Mouse (Mus musculus): ENCODE measurements around the gene Asb5. TPM values are rescaled to one million over a fixed set of nuclear protein-coding genes. Genes with fewer than 3 reads are reported as not detected.
"Not testable (repeated sequence)": the region's sequence is repeated elsewhere in the genome, so short reads cannot be mapped to it uniquely, and the experiment has no call there.

The Asb5 gene
- total RNA-seq, 1 experiment from 2014 or later, result 1.2 TPM

GRCm38 (mm10) chr8:54603440-54603839 lies 74.1 kb downstream of the Asb5 start:
- ATAC-seq (ENCODE audit: extremely low read depth, insufficient number of reproducible peaks, low FRiP score, poor library complexity, severe bottlenecking), result no peak

- ATAC-seq (ENCODE audit: extremely low read depth, insufficient number of reproducible peaks, low FRiP score, poor library complexity, severe bottlenecking), result no peak
Observed at GRCm38 (mm10) chr8:54609336-54609735, 80.0 kb downstream of the Asb5 start.

GRCm38 (mm10) chr8:54610238-54610637 lies 80.9 kb downstream of the Asb5 start:
- no peak for ATAC-seq (ENCODE audit: extremely low read depth, insufficient number of reproducible peaks, low FRiP score, poor library complexity, severe bottlenecking)

- not testable (repeated sequence) for ATAC-seq (ENCODE audit: extremely low read depth, insufficient number of reproducible peaks, low FRiP score, poor library complexity, severe bottlenecking)
Observed at GRCm38 (mm10) chr8:54616710-54617109, 87.3 kb downstream of the Asb5 start.

Other genes starting within 250 kb of the Asb5 start
- gene Spcs3, start 418 bp downstream of the Asb5 start, total RNA-seq (2017), result 26.6 and 35.5 TPM in 2 replicates
- not detected in 2 replicates for gene Spata4, start 71.2 kb downstream of the Asb5 start, total RNA-seq (2017)

Measured in neutrophil, adult 5-6 weeks (primary cell).